ENCODE assay signal across 8 mouse cellular contexts in the genomic region with DNA sequence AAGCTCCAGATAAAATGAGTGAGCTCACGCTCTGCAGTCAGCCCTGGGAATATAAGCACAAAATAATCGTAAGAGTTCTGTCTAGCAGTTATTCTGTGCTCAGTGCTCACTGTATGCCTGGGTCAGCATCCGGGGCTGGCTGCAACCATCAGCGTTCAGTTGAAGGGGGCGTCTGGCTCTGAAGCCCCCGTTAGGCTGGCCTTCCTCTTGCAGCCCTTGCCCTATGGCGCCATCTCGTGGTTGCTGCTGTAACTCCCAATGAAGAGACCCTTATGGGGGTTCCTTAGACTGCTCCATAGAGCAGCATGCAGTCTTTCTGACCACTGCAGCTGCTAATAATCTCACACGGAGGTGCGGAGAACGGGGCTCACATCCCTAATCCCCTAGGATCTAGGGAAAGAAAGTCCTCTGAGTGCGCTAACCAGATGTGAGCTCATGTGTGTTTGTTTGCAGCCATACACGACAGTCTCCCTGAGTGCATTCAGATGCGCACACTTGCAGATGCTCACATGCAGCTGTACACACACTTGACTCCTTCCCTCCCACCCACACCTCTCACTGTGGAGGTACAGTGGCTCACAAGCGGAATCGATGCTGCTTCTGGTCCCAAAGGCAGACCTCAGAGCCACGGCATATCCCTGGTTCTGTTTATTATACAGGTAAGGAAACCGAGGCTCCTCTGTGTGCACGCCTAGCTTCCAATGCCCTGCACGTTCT. TPM values are rescaled to one million over a fixed set of nuclear protein-coding genes. Genes with fewer than 3 reads are reported as not detected.
DNase-seq lines count a peak whose midpoint lies in the region; TF ChIP-seq lines count a peak whose summit lies in the region.

No protein-coding gene starts in this region.

- H3K27ac ChIP-seq in gastrocnemius, adult 2 months = no peak overlapping the region

- peak; percentile 22 for DNase-seq in cerebellum, adult 11 months
- DNase-seq in cerebellum, adult 11-12 months = no peak
- DNase-seq in cerebellum, postnatal 36 days = peak; percentile 63 to 64
- DNase-seq in gastrocnemius, adult 2 months = peak; percentile 74
- DNase-seq in hindlimb bud, embryonic 11.5 days (ENCODE audit: extremely low spot score, low read depth, low spot score) = peak; percentile 73
- DNase-seq in left cerebral cortex, postnatal 14 days (ENCODE audit: low spot score in 2 of 2) = peak; percentile 59 to 86
- peak; percentile 91 for DNase-seq in mesoderm, embryonic 11.5 days (ENCODE audit: low read depth, low spot score)
- peak; percentile 19 for DNase-seq in spleen, adult 12 weeks (ENCODE audit: low spot score)

- no peak overlapping the region for H3K4me3 ChIP-seq in gastrocnemius, adult 2 months

- peak; percentile 93 for TF ChIP-seq CTCF in gastrocnemius, adult 2 months (IDR thresholded peaks at IDR 0.05)

- intact Hi-C loops in gastrocnemius, adult 2 months (cut with DNase I) = loop anchor here (1.0 kb wide), 2 partner anchors 184 to 200 kb away; no protein-coding TSS in a partner anchor
- intact Hi-C loops in left cerebral cortex, postnatal 14 days (cut with DNase I) = loop anchor here (1.0 kb wide), 2 partner anchors 184 to 200 kb away; no protein-coding TSS in a partner anchor

RNA-seq across cellular contexts. Expression of a gene that starts 39.7 kb away (rescaled TPM):
- 10 to 100 TPM; 26.3 to 27.0 TPM for total RNA-seq in gastrocnemius, adult 2 months (2021)
- 10 to 100 TPM; 25.2 to 28.0 TPM for total RNA-seq in left cerebral cortex, postnatal 14 days (2021)
